1 mouse cellular context compared by ENCODE assay signal in the genomic region with DNA sequence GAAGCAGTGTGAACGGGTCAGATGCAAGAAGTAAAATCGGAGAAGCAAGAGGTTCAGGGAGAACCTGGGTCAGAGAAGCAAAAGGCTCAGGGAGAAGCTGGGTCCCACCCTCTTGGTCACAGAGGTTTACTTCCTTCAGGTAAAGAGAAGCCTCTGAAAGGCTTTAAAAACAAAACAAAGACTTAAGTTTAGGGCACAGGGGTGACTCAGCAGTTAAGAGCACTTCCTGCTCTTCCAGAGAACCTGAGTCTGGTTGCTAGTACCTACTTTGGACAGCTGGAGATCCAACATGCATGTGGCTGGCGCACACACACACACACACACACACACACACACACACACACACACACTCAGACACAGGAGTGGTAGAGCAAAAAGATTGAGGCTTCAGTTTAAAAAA.
TF ChIP-seq lines count a peak whose summit lies in the region.

No protein-coding gene starts in this region.

TF ChIP-seq in MEL, 35 proteins besides CTCF, POLR2A, EP300 and RAD21 (continued from another document):
- TF ChIP-seq E2F4 (IDR thresholded peaks at IDR 0.05; ENCODE audit: borderline replicate concordance, low read depth, low read length) (no peak), SIN3A (IDR thresholded peaks at IDR 0.05; ENCODE audit: low read length) (no peak), ZNF384 (IDR thresholded peaks at IDR 0.05; ENCODE audit: low read depth, low read length) (no peak), MYC (IDR thresholded peaks at IDR 0.05; ENCODE audit: low read depth, low read length) (no peak), MEF2A (IDR thresholded peaks at IDR 0.05; ENCODE audit: extremely low read depth, insufficient replicate concordance, low read depth, low read length, poor library complexity, severe bottlenecking) (no peak), NRF1 (IDR thresholded peaks at IDR 0.05; ENCODE audit: insufficient read depth, low read depth, low read length, poor library complexity, severe bottlenecking) (no peak), MAFK (IDR thresholded peaks at IDR 0.05; ENCODE audit: borderline replicate concordance, low read depth, low read length) (no peak), JUND (IDR thresholded peaks at IDR 0.05; ENCODE audit: low read depth, low read length) (no peak), ZKSCAN1 (IDR thresholded peaks at IDR 0.05; ENCODE audit: low read depth, low read length) (no peak), RCOR1 (IDR thresholded peaks at IDR 0.05; ENCODE audit: low read depth, low read length) (no peak), BHLHE40 (IDR thresholded peaks at IDR 0.05; ENCODE audit: borderline replicate concordance, low read depth, low read length) (no peak)
